Mouse (Mus musculus) neural tube, embryonic 14.5 days (tissue): ENCODE data around the gene Gdpgp1. TPM values are rescaled to one million over a fixed set of nuclear protein-coding genes. Genes with fewer than 3 reads are reported as not detected.

Experiments
- ATAC-seq: fragments of 200-750 bp; cut with Nextera tagmentation; 2 replicates; pipeline ENCODE4 v1.8.0; 2017; ENCODE audit warnings: low read depth, mild to moderate bottlenecking, moderate TSS enrichment, moderate library complexity
- H3K27ac ChIP-seq: fragments of 300-500 bp; sonication (generic); 2 replicates; pipeline ENCODE4 v1.5.1; 2014; ENCODE audit warnings: low read depth, mild to moderate bottlenecking, control low read depth, low read length, moderate library complexity, mixed read lengths
- H3K27me3 ChIP-seq: fragments of 300-500 bp; sonication (generic); 2 replicates; pipeline ENCODE4 v1.6.1; 2014; ENCODE audit warnings: low read length; ENCODE audit not compliant: control insufficient read depth, insufficient read depth
- H3K36me3 ChIP-seq: fragments of 300-500 bp; sonication (generic); 2 replicates; pipeline ENCODE4 v1.6.1; 2014; ENCODE audit warnings: low read length, mixed read lengths; ENCODE audit not compliant: control insufficient read depth, insufficient read depth
- H3K4me1 ChIP-seq: fragments of 300-500 bp; sonication (generic); 2 replicates; pipeline ENCODE4 v1.6.1; 2014; ENCODE audit warnings: low read length; ENCODE audit not compliant: control insufficient read depth, insufficient read depth
- H3K4me2 ChIP-seq: fragments of 300-500 bp; sonication (generic); 2 replicates; pipeline ENCODE4 v1.6.1; 2014; ENCODE audit warnings: mild to moderate bottlenecking, low read depth, low read length, control low read depth
- H3K4me3 ChIP-seq: fragments of 300-500 bp; sonication (generic); 2 replicates; pipeline ENCODE4 v1.5.1; 2014; ENCODE audit warnings: low read depth, low read length, control low read depth, mixed read lengths
- H3K9ac ChIP-seq: fragments of 300-500 bp; sonication (generic); replicated peaks from 2 replicates; pipeline ENCODE4 v1.6.1; 2014; ENCODE audit warnings: low read depth, mild to moderate bottlenecking, control low read depth, low read length, mixed read lengths
- H3K9me3 ChIP-seq: fragments of 300-500 bp; sonication (generic); 2 replicates; pipeline ENCODE4 v1.6.1; 2016; ENCODE audit warnings: low read length; ENCODE audit not compliant: control insufficient read depth
- WGBS: fragments of 180-500 bp; shearing (Covaris S2); extraction: QIAGEN DNeasy Blood & Tissue Kit; methylation state at CpG from one replicate; pipeline ENCODE4 v1.1.7; 2014; 5-methylcytosine and 5-hydroxymethylcytosine counted together
- polyA plus RNA-seq: library from polyadenylated mRNA; unstranded; fragments of >200 nt; fragmentation: Nextera tagmentation; extraction: Ambion mirVana; gene quantifications from 2 replicates; pipeline ENCODE4 v1.2.1, GENCODE M21; 2014

The Gdpgp1 gene
- polyA plus RNA-seq, 1 experiment from 2014 or later: 5.3 TPM

DNA sequence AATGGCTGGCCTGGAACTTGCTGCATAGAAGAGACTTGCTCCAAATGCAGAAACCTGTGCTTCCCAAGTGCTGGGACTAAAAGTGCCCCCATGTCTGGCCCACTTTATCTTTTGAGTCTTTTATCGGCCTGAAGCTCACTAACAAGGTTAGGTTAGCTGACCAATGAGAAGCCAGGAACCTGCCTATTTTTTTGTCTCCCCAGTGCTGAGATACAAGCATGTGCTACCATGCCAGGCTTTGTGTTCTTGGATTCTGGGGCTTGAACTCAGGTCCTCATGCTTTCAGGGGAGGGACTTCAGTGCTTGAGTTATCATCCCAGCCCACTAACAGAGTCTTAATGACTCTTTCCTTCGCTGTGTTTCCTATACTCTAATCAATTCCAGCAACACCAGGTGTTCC lies 25.0 kb downstream of the Gdpgp1 start:
- peaks cover 6% of the 10 kb centered on the region for H3K4me1 ChIP-seq
- no peaks in the 10 kb centered on the region for H3K9me3 ChIP-seq
- H3K27ac ChIP-seq: no peak overlapping the region
- ATAC-seq: no peak
- WGBS: 60% methylated on average over 2 of the region's 2 CpGs
- H3K9ac ChIP-seq: no peak overlapping the region
- no peaks in the 10 kb centered on the region for H3K36me3 ChIP-seq
- H3K4me2 ChIP-seq: no peak overlapping the region
- peaks cover 4% of the 10 kb centered on the region; the same call in 1 of the 2 replicates for H3K27me3 ChIP-seq
- H3K4me3 ChIP-seq: no peak overlapping the region

DNA sequence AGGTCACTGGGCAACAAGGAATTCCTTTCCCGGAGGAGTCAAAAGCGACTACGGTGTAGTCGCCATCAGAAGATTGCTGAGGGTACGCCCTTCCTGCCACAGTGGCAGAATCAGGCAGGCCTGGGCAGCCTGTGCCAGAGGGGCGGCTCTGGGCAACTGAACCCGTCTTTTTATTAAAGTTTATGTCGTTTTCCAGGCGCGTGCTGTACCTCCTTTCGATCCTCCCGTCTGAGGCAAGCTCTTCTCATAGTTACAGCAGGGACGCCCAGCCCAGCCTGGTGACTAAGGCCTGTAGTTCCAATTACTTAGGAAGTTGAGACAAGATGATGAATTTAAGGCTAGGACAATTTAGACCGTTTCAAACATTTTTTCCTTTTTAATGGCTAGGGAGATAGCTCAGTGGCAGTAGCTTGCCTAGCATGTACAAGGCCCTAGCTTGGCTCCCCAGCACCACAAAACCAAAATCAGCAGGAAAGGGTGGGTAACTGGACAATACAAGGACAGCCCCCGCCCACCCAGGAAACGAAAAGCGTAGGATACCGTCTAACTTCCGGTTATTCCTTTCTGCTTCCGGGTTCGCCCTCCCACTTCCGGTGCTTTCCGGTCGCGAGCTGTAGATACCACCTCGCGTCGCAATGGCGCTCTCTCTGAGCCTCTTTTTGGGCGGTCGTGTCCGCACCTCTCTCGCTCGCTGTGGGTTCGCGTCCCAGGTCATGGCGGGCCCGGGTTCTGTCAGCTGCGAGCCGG lies 28.1 kb downstream of the Gdpgp1 start, which contains the start of gene Ngrn:
TSS of gene Ngrn (plus strand) at position 591 of the 747 bp plus-strand sequence.
- peak; percentile 91 for ATAC-seq
- no peaks in the 10 kb centered on the region for H3K9me3 ChIP-seq
- H3K4me2 ChIP-seq: peak within 1 kb of the TSS; percentile 65
- peak within 1 kb of the TSS; percentile 68 for H3K4me3 ChIP-seq
- peaks cover 6% of the 10 kb centered on the region for H3K4me1 ChIP-seq
- H3K36me3 ChIP-seq: peaks cover 15% of the 10 kb centered on the region
- peaks cover 4% of the 10 kb centered on the region; the same call in 1 of the 2 replicates for H3K27me3 ChIP-seq
- H3K27ac ChIP-seq: peak within 1 kb of the TSS; percentile 69
- H3K9ac ChIP-seq: peak within 1 kb of the TSS; percentile 69
- 28% methylated on average over 40 of the region's 40 CpGs for whole genome bisulfite sequencing

DNA sequence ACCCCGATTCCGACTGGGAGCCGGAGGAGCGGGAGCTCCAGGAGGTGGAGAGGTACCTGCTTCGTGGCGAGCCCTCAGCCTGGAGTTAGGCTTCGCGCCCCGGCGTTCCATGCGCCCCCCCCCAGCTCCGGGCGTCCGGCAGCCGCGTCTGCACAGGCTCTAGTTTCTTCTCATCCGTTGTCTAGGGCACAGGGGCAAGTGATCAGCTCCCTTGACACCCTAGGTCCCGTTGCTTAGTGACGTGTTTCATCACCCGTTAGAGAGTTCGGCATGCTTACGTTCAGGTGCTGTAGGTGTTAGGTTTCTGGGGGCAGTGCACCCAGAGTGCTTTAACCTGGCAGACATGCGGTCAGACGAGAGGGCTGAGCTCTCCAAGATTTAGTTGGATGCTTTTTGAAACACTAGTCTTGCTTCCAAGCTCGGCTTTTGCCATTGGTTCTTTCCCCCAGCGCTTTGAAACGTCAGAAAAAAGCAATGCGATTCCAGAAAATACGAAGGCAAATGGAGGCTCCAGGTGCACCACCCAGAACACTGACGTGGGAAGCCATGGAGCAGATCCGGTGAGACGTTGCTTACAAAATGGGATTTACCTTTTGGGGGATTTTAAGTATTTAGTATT lies 28.8 kb downstream of the Gdpgp1 start:
- Histone ChIP-seq H3K4me2 (peak overlapping the region; percentile 65), H3K4me3 (peak overlapping the region; percentile 68), H3K36me3 (peaks cover 22% of the 10 kb centered on the region), H3K27ac (peak overlapping the region; percentile 69), H3K9me3 (no peaks in the 10 kb centered on the region), H3K9ac (peak overlapping the region; percentile 69), H3K4me1 (peaks cover 6% of the 10 kb centered on the region), H3K27me3 (peaks cover 4% of the 10 kb centered on the region; the same call in 1 of the 2 replicates)
- peak; percentile 80 for ATAC-seq
- 2% methylated on average over 32 of the region's 32 CpGs for WGBS

- H3K27ac ChIP-seq: no peak overlapping the region
- H3K4me2 ChIP-seq: no peak overlapping the region
- ATAC-seq: no peak
- H3K4me1 ChIP-seq: peaks cover 12% of the 10 kb centered on the region
- H3K9ac ChIP-seq: no peak overlapping the region
- H3K4me3 ChIP-seq: no peak overlapping the region
- H3K36me3 ChIP-seq: peaks cover 27% of the 10 kb centered on the region
- 95% methylated on average over 12 of the region's 12 CpGs for WGBS
- no peaks in the 10 kb centered on the region for H3K27me3 ChIP-seq
- no peaks in the 10 kb centered on the region for H3K9me3 ChIP-seq
Measured at GRCm38 (mm10) chr7:80264606-80265005, 31.9 kb downstream of the Gdpgp1 start.

DNA sequence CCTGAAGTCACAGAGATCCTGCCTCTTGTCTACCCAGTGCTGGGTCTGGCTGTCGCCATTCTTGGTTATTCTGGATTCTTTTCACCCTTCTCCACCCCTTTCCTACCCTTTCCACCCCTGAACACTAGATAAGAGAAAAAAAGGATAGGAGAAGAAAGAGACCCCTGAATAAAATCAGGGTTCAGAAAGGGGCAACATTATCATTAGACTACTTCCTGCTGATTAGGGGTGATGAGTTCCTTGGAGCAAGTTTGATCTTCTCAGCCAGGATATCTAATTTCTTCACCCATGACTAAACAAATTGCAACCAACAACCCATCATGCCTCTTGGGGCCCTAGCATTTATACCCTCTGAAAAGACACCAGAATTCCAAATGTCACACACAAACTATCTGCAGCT lies 35.1 kb downstream of the Gdpgp1 start:
- 92% methylated on average over 1 of the region's 1 CpGs for WGBS
- no peaks in the 10 kb centered on the region for H3K9me3 ChIP-seq
- peaks cover 32% of the 10 kb centered on the region for H3K36me3 ChIP-seq
- H3K27me3 ChIP-seq: no peaks in the 10 kb centered on the region
- no peak for ATAC-seq
- H3K27ac ChIP-seq: no peak overlapping the region
- no peak overlapping the region for H3K4me3 ChIP-seq
- no peak overlapping the region for H3K9ac ChIP-seq
- peaks cover 16% of the 10 kb centered on the region for H3K4me1 ChIP-seq
- H3K4me2 ChIP-seq: no peak overlapping the region

- peak within 1 kb of the TSS; percentile 70 for H3K27ac ChIP-seq
- peak within 1 kb of the TSS; percentile 67 for H3K4me2 ChIP-seq
- H3K27me3 ChIP-seq: no peaks in the 10 kb centered on the region
- peaks cover 35% of the 10 kb centered on the region for H3K36me3 ChIP-seq
- ATAC-seq: peak; percentile 92
- 0 out of 2 replicates have a peak, but pooled peaks cover under 1% of the 10 kb centered on the region for H3K9me3 ChIP-seq
- peaks cover 16% of the 10 kb centered on the region for H3K4me1 ChIP-seq
- WGBS: 5% methylated on average over 21 of the region's 21 CpGs
- peak within 1 kb of the TSS; percentile 76 for H3K9ac ChIP-seq
- peak within 1 kb of the TSS; percentile 78 for H3K4me3 ChIP-seq
Measured at GRCm38 (mm10) chr7:80268897-80269750, 36.5 kb downstream of the Gdpgp1 start, which contains the start of gene Vps33b. TSS of gene Vps33b (plus strand) at chr7:80269649.

DNA sequence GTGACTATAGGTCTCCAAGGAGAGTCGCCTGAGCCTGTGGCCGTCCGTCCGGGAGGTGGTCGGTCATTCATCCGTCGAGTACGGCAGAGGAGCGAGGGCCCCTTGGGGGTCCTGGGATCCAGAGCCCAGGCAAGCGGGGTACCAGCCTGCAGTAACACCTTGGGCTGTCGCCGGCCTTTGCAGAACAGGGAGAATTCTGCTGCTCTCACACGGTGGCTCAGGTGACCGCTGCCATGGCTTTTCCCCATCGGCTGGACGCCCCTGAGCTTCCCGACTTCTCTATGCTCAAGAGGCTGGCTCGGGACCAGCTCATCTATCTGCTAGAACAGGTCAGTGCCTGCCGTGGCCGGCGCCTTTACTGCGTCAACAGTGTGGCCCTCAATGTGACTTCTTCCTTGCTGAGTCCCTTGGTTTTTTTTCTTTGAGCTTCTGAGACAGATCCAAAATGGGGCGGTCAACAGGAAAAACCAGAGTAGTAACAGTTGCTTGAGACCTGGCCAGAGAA lies 37.1 kb downstream of the Gdpgp1 start:
- peak overlapping the region; percentile 76 for H3K9ac ChIP-seq
- no peak; the same call in 1 of the 2 replicates for ATAC-seq
- H3K9me3 ChIP-seq: 0 out of 2 replicates have a peak, but pooled peaks cover 4% of the 10 kb centered on the region
- H3K4me2 ChIP-seq: peak overlapping the region; percentile 67
- H3K4me3 ChIP-seq: peak overlapping the region; percentile 78
- H3K4me1 ChIP-seq: peaks cover 16% of the 10 kb centered on the region
- peaks cover 35% of the 10 kb centered on the region for H3K36me3 ChIP-seq
- H3K27ac ChIP-seq: peak overlapping the region; percentile 70
- no peaks in the 10 kb centered on the region for H3K27me3 ChIP-seq
- under 1% methylated on average over 23 of the region's 23 CpGs for WGBS

GRCm38 (mm10) chr7:80273456-80273855 lies 40.8 kb downstream of the Gdpgp1 start:
- Histone ChIP-seq H3K9ac (no peak overlapping the region), H3K36me3 (peaks cover 48% of the 10 kb centered on the region), H3K27ac (no peak overlapping the region), H3K4me2 (no peak overlapping the region), H3K9me3 (0 out of 2 replicates have a peak, but pooled peaks cover 4% of the 10 kb centered on the region), H3K27me3 (no peaks in the 10 kb centered on the region), H3K4me3 (no peak overlapping the region), H3K4me1 (peaks cover 16% of the 10 kb centered on the region)
- 97% methylated on average over 2 of the region's 2 CpGs for whole genome bisulfite sequencing
- ATAC-seq: no peak
